Mouse (Mus musculus) midbrain, embryonic 13.5 days (tissue): ENCODE measurements around the gene Slc27a1. TPM values are rescaled to one million over a fixed set of nuclear protein-coding genes. Genes with fewer than 3 reads are reported as not detected.

Experiments
- ATAC-seq: fragments of 200-750 bp; cut with Nextera tagmentation; 2 replicates; pipeline ENCODE4 v1.8.0; 2017; ENCODE audit warnings: mild to moderate bottlenecking, moderate TSS enrichment, moderate library complexity
- H3K27ac ChIP-seq: fragments of 300-500 bp; sonication (generic); 2 replicates; pipeline ENCODE4 v1.5.1; 2015; ENCODE audit warnings: inconsistent platforms, mild to moderate bottlenecking, moderate library complexity
- H3K27me3 ChIP-seq: fragments of 300-500 bp; sonication (generic); 2 replicates; pipeline ENCODE4 v1.6.1; 2015; ENCODE audit warnings: mild to moderate bottlenecking, inconsistent platforms
- H3K36me3 ChIP-seq: fragments of 300-500 bp; sonication (generic); 2 replicates; pipeline ENCODE4 v1.6.1; 2015; ENCODE audit warnings: mild to moderate bottlenecking, inconsistent platforms
- H3K4me1 ChIP-seq: fragments of 300-500 bp; sonication (generic); replicated peaks from 2 replicates; pipeline ENCODE4 v1.6.1; 2015; ENCODE audit warnings: inconsistent platforms
- H3K4me2 ChIP-seq: fragments of 300-500 bp; sonication (generic); replicated peaks from 2 replicates; pipeline ENCODE4 v1.6.1; 2015; ENCODE audit warnings: moderate library complexity, mild to moderate bottlenecking, inconsistent platforms
- H3K4me3 ChIP-seq: fragments of 300-500 bp; sonication (generic); replicated peaks from 2 replicates; pipeline ENCODE4 v1.5.1; 2015; ENCODE audit warnings: mild to moderate bottlenecking, inconsistent platforms
- H3K9ac ChIP-seq: fragments of 300-500 bp; sonication (generic); replicated peaks from 2 replicates; pipeline ENCODE4 v1.6.1; 2015; ENCODE audit warnings: mild to moderate bottlenecking, inconsistent platforms
- H3K9me3 ChIP-seq: fragments of 300-500 bp; sonication (generic); 2 replicates; pipeline ENCODE4 v1.6.1; 2016; ENCODE audit warnings: mild to moderate bottlenecking, inconsistent platforms
- WGBS: fragments of 180-500 bp; shearing (Covaris S2); methylation state at CpG from one replicate; pipeline ENCODE4 v1.1.7; 2015; 5-methylcytosine and 5-hydroxymethylcytosine counted together
- polyA plus RNA-seq: library from polyadenylated mRNA; unstranded; fragments of >200 nt; fragmentation: Nextera tagmentation; extraction: Ambion mirVana; gene quantifications from 2 replicates; pipeline ENCODE4 v1.2.1, GENCODE M21; 2015

The Slc27a1 gene
- polyA plus RNA-seq, 1 experiment from 2014 or later = 58.7 TPM

DNA sequence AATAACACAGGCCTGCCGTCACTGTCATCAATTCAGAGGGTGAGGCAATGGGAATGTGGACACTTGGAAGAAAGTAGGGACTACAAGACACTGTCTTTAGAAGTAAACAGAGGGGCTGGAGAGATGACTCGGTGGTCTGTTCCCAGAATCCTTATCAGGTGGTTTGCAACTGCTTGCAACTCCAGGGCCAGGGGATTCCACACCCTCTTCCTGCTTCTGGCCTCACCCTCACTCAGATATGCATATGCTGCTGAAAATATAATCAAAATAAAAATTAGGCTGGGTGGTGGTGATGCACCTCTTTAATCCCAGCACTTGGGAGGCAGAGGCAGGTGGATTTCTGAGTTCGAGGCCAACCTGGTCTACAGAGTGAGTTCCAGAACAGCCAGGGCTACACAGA is 8.6 kb upstream of the Slc27a1 start:
- Histone ChIP-seq H3K9me3 (peaks cover 4% of the 10 kb centered on the region; the same call in 1 of the 2 replicates), H3K36me3 (no peaks in the 10 kb centered on the region), H3K9ac (no peak overlapping the region), H3K27ac (no peak overlapping the region), H3K4me3 (no peak overlapping the region), H3K27me3 (peaks cover 88% of the 10 kb centered on the region), H3K4me2 (no peak overlapping the region), H3K4me1 (peaks cover 14% of the 10 kb centered on the region)
- WGBS = 80% methylated on average over 3 of the region's 3 CpGs
- no peak for ATAC-seq

- peaks cover 14% of the 10 kb centered on the region for H3K4me1 ChIP-seq
- peaks cover 82% of the 10 kb centered on the region for H3K27me3 ChIP-seq
- no peak overlapping the region for H3K9ac ChIP-seq
- no peak for ATAC-seq
- no peak overlapping the region for H3K27ac ChIP-seq
- no peaks in the 10 kb centered on the region for H3K36me3 ChIP-seq
- WGBS = 87% methylated on average over 5 of the region's 5 CpGs
- no peak overlapping the region for H3K4me2 ChIP-seq
- no peak overlapping the region for H3K4me3 ChIP-seq
- H3K9me3 ChIP-seq = peaks cover 4% of the 10 kb centered on the region; the same call in 1 of the 2 replicates
Measured at GRCm38 (mm10) chr8:71560765-71561164, 7.9 kb upstream of the Slc27a1 start.

GRCm38 (mm10) chr8:71561401-71561800 is 7.3 kb upstream of the Slc27a1 start:
- no peak overlapping the region for H3K27ac ChIP-seq
- no peak overlapping the region for H3K4me3 ChIP-seq
- peaks cover 4% of the 10 kb centered on the region; the same call in 1 of the 2 replicates for H3K9me3 ChIP-seq
- H3K9ac ChIP-seq = no peak overlapping the region
- no peak overlapping the region for H3K4me2 ChIP-seq
- no peaks in the 10 kb centered on the region for H3K36me3 ChIP-seq
- peaks cover 14% of the 10 kb centered on the region for H3K4me1 ChIP-seq
- peaks cover 76% of the 10 kb centered on the region for H3K27me3 ChIP-seq
- no peak for ATAC-seq
- WGBS = 4% methylated on average over 15 of the region's 15 CpGs

- no peaks in the 10 kb centered on the region for H3K36me3 ChIP-seq
- peaks cover 4% of the 10 kb centered on the region; the same call in 1 of the 2 replicates for H3K9me3 ChIP-seq
- peaks cover 14% of the 10 kb centered on the region for H3K4me1 ChIP-seq
- peak overlapping the region; percentile 43 for H3K4me2 ChIP-seq
- WGBS = 2% methylated on average over 33 of the region's 33 CpGs
- no peak overlapping the region for H3K27ac ChIP-seq
- H3K9ac ChIP-seq = no peak overlapping the region; the same call in 1 of the 2 replicates
- H3K27me3 ChIP-seq = peaks cover 70% of the 10 kb centered on the region
- H3K4me3 ChIP-seq = peak overlapping the region; percentile 28
- ATAC-seq = peak; percentile 67
Measured at GRCm38 (mm10) chr8:71562751-71563150, 5.9 kb upstream of the Slc27a1 start.

DNA sequence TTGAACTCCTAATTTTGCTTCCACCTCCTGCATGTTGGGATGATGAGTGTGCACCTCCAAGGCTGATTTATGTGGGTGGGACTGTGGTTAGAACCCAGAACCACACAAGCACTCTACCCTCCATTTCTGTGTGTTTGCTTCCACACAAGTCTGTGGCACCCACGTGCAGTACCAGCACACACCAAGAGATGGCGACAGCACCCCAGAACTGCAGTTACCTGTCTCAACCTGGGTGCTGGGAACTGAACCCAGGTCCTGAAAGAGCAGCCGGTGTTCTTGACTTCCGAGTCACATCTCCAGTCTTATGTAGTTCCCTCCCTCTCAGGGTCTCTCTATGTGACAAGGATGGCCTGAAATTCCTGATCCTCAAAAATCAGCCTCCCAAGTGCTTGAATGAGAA is 4.7 kb upstream of the Slc27a1 start:
- no peak for ATAC-seq
- Histone ChIP-seq H3K9ac (no peak overlapping the region), H3K36me3 (no peaks in the 10 kb centered on the region), H3K4me3 (no peak overlapping the region), H3K4me1 (peaks cover 13% of the 10 kb centered on the region), H3K9me3 (peaks cover 4% of the 10 kb centered on the region; the same call in 1 of the 2 replicates), H3K27me3 (peaks cover 69% of the 10 kb centered on the region), H3K4me2 (no peak overlapping the region), H3K27ac (no peak overlapping the region)
- WGBS = 90% methylated on average over 4 of the region's 4 CpGs

- H3K4me3 ChIP-seq = no peak within 1 kb of the TSS
- H3K9ac ChIP-seq = no peak within 1 kb of the TSS
- H3K9me3 ChIP-seq = peaks cover 4% of the 10 kb centered on the region; the same call in 1 of the 2 replicates
- peaks cover 28% of the 10 kb centered on the region for H3K4me1 ChIP-seq
- H3K27me3 ChIP-seq = peaks cover 45% of the 10 kb centered on the region
- no peak for ATAC-seq
- WGBS = 49% methylated on average over 3 of the region's 3 CpGs
- no peak within 1 kb of the TSS for H3K27ac ChIP-seq
- no peaks in the 10 kb centered on the region for H3K36me3 ChIP-seq
- H3K4me2 ChIP-seq = no peak within 1 kb of the TSS
Measured at GRCm38 (mm10) chr8:71566501-71566900, 2.2 kb upstream of the Slc27a1 start, which contains the start of gene Nxnl1. Nxnl1 (minus strand) TSS chr8:71566601.

GRCm38 (mm10) chr8:71567587-71567986 is 1.1 kb upstream of the Slc27a1 start:
- WGBS = 79% methylated on average over 7 of the region's 7 CpGs
- ATAC-seq = no peak
- Histone ChIP-seq H3K4me3 (no peak overlapping the region), H3K4me1 (peaks cover 36% of the 10 kb centered on the region), H3K27ac (no peak overlapping the region), H3K36me3 (no peaks in the 10 kb centered on the region), H3K4me2 (no peak overlapping the region), H3K9me3 (peaks cover 4% of the 10 kb centered on the region; the same call in 1 of the 2 replicates), H3K27me3 (peaks cover 34% of the 10 kb centered on the region), H3K9ac (no peak overlapping the region)

DNA sequence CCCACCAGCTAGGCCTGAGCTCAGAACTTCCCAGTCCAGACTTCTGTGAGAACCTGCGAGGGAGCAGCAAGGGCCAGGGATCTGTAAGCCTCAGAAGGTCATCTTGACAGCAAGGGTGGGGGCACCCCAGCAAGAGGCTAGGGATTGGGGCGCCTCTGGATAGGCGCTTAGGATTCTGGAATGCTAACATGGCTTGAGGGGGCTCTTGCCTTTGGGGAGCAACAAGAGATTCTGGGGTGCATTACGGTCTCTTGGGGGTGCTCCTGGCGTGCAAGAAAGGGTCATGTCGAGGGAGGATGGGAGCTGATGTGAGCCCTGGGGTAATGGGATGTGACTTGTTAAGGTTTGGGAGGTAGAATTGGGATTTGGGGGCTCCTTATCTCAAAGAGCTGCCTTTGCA is 259 bp downstream of the Slc27a1 start:
- peak overlapping the region; percentile 78 for H3K9ac ChIP-seq
- peaks cover 3% of the 10 kb centered on the region; the same call in 1 of the 2 replicates for H3K9me3 ChIP-seq
- H3K4me1 ChIP-seq = peaks cover 40% of the 10 kb centered on the region
- peak overlapping the region; percentile 68 for H3K4me3 ChIP-seq
- 13% methylated on average over 6 of the region's 6 CpGs for WGBS
- peak; percentile 0; the same call in 1 of the 2 replicates for ATAC-seq
- H3K4me2 ChIP-seq = peak overlapping the region; percentile 82
- peaks cover 22% of the 10 kb centered on the region for H3K27me3 ChIP-seq
- H3K27ac ChIP-seq = peak overlapping the region; percentile 80
- no peaks in the 10 kb centered on the region for H3K36me3 ChIP-seq

GRCm38 (mm10) chr8:71569366-71570290 is 946 bp downstream of the Slc27a1 start:
- Histone ChIP-seq H3K27ac (peak overlapping the region; percentile 80), H3K27me3 (peaks cover 20% of the 10 kb centered on the region), H3K9ac (peak overlapping the region; percentile 78), H3K9me3 (no peaks in the 10 kb centered on the region), H3K4me2 (peak overlapping the region; percentile 82), H3K4me1 (peaks cover 43% of the 10 kb centered on the region), H3K36me3 (no peaks in the 10 kb centered on the region), H3K4me3 (peak overlapping the region; percentile 68)
- under 1% methylated on average over 51 of the region's 51 CpGs for WGBS
- peak; percentile 87 for ATAC-seq

DNA sequence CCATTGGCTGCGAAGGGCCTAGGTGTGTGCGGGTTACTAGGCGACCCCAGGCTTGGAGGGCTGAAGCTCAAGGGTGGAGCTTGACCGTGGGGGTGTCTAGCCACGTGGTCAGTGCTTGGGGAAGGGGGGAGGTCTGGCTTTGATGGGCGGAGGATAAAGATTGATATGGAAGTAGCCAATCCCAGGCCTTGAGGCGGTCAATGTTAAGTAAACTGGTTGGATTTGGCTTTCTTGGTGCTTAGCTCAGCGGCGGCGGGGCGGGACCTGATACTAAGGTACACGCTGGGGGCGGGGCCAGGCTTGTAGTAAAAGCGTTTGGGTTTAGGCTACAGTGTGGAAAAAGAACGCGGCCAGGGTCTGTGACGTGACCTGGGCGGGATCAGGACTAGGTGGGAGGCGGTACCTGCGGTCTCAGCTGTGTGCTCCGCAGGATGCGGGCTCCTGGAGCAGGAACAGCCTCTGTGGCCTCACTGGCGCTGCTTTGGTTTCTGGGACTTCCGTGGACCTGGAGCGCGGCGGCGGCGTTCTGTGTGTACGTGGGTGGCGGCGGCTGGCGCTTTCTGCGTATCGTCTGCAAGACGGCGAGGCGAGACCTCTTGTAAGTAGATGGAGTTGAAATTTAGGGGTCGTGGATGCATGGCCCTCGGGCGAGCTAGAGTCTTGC is 1.7 kb downstream of the Slc27a1 start:
- Histone ChIP-seq H3K4me3 (peak overlapping the region; percentile 68), H3K27me3 (peaks cover 20% of the 10 kb centered on the region), H3K4me1 (peaks cover 43% of the 10 kb centered on the region), H3K9ac (peak overlapping the region; percentile 78), H3K4me2 (peak overlapping the region; percentile 82), H3K9me3 (no peaks in the 10 kb centered on the region), H3K36me3 (no peaks in the 10 kb centered on the region), H3K27ac (peak overlapping the region; percentile 80)
- ATAC-seq = peak; percentile 89
- under 1% methylated on average over 41 of the region's 41 CpGs for WGBS

GRCm38 (mm10) chr8:71572077-71572476 is 3.4 kb downstream of the Slc27a1 start:
- no peak for ATAC-seq
- H3K4me1 ChIP-seq = peaks cover 43% of the 10 kb centered on the region
- H3K4me3 ChIP-seq = no peak overlapping the region
- H3K27me3 ChIP-seq = peaks cover 18% of the 10 kb centered on the region
- no peaks in the 10 kb centered on the region for H3K36me3 ChIP-seq
- 85% methylated on average over 2 of the region's 2 CpGs for WGBS
- H3K27ac ChIP-seq = peak overlapping the region; percentile 52; the same call in 1 of the 2 replicates
- H3K9me3 ChIP-seq = no peaks in the 10 kb centered on the region
- H3K9ac ChIP-seq = no peak overlapping the region
- peak overlapping the region; percentile 82; the same call in 1 of the 2 replicates for H3K4me2 ChIP-seq
